Mouse (Mus musculus): ENCODE data around the gene Gabbr1.

- TF ChIP-seq CTCF (conservative IDR thresholded peaks at IDR 0.05 in 1 of 2, IDR thresholded peaks at IDR 0.05 in 1 of 2; ENCODE audit: low read depth in 2 of 2, low read length in 2 of 2) (no peak), PAX5 (IDR thresholded peaks at IDR 0.05; ENCODE audit: low read length) (no peak), EP300 (IDR thresholded peaks at IDR 0.05; ENCODE audit: low read length) (no peak), TCF12 (IDR thresholded peaks at IDR 0.05; ENCODE audit: low read depth, low read length) (no peak), ZNF384 (IDR thresholded peaks at IDR 0.05; ENCODE audit: low read depth, low read length) (no peak), USF1 (IDR thresholded peaks at IDR 0.05; ENCODE audit: low read depth, low read length) (no peak), ZKSCAN1 (IDR thresholded peaks at IDR 0.05; ENCODE audit: borderline replicate concordance, low read depth, low read length) (no peak), POLR2AphosphoS2 (IDR thresholded peaks at IDR 0.05; ENCODE audit: low read depth, low read length) (no peak), NELFE (IDR thresholded peaks at IDR 0.05; ENCODE audit: low read depth, low read length) (no peak), POLR2A (IDR thresholded peaks at IDR 0.05; ENCODE audit: low read depth, low read length) (no peak), MAX (IDR thresholded peaks at IDR 0.05; ENCODE audit: low read length) (no peak), IRF4 (IDR thresholded peaks at IDR 0.05; ENCODE audit: low read depth, low read length) (no peak), JUN (IDR thresholded peaks at IDR 0.05; ENCODE audit: insufficient read depth, low read depth, low read length) (no peak)
These were observed 5.1 kb downstream of the Gabbr1 start for GRCm38 (mm10) chr17:37050876-37051275.
